Mouse (Mus musculus) thymus, adult 2 months (tissue): ENCODE results near the gene Opcml.

ENCODE experiments used
- CTCF ChIP-seq: fragments of 200-500 bp; IDR thresholded peaks from 2 replicates; pipeline ENCODE4 v1.5.1; 2012; ENCODE audit warnings: mild to moderate bottlenecking, control low read depth, low read length, moderate library complexity, borderline replicate concordance; ENCODE audit not compliant: control insufficient read depth, poor library complexity, insufficient read depth; ENCODE audit errors: extremely low read depth
- POLR2A ChIP-seq: fragments of 200-500 bp; IDR thresholded peaks from 2 replicates; pipeline ENCODE4 v1.6.1; 2012; ENCODE audit warnings: mild to moderate bottlenecking, low read length, control low read depth, moderate library complexity; ENCODE audit not compliant: control insufficient read depth, poor library complexity, insufficient read depth; ENCODE audit errors: extremely low read depth

DNA sequence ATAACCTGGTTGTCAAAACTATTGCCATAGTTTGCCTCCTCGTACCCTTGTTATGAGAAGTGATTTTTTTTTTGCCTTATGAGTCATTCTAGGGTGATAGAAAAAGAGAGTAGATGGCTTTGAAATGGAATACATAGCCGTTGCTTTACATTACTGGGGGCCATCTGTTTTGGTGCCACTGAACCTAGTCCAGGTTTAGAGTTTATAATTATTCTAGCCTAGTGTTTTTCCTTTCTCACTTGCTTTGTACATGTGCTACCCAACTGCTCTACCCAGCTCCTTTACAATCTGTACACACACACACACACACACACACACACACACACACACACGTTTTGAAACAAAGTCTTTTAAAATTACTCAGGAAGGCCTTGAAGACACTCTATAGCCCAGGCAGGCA lies 171.1 kb downstream of the Opcml start:
- TF ChIP-seq POLR2A (no peak), CTCF (no peak)
